Mouse (Mus musculus): Measurements from ENCODE around the gene Il4. TPM values are rescaled to one million over a fixed set of nuclear protein-coding genes. Genes with fewer than 3 reads are reported as not detected.
A peak's percentile ranks its signal among the peaks of the same experiment; 100 is the strongest.

The Il4 gene
- total and polyA plus RNA-seq, 2 experiments from 2014 or later, result 4.9 TPM; not detected in 1

- Histone ChIP-seq H3K4me3 (ENCODE audit: low read depth, low read length) (no peak overlapping the region), H3K4me2 (ENCODE audit: low read depth, low read length, poor library complexity, severe bottlenecking) (no peak overlapping the region), H3K27me3 (ENCODE audit: insufficient read depth, low read length) (no peaks in the 10 kb centered on the region), H3K36me3 (ENCODE audit: insufficient read depth, low read length) (peaks cover 68% of the 10 kb centered on the region), H3K9ac (replicated peaks; ENCODE audit: low read length, poor library complexity, severe bottlenecking) (no peak overlapping the region), H3K27ac (ENCODE audit: low read depth, low read length) (no peak overlapping the region), H3K4me1 (ENCODE audit: insufficient read depth, low read length) (no peaks in the 10 kb centered on the region), H3K9me3 (ENCODE audit: low read length) (no peaks in the 10 kb centered on the region)
- DNase-seq (ENCODE audit: low spot score) (no peak), ATAC-seq (ENCODE audit: low FRiP score) (no peak)
- no peak for TF ChIP-seq CTCF (IDR thresholded peaks at IDR 0.05)
- 96% methylated on average over 5 of the region's 5 CpGs for WGBS
Observed at GRCm38 (mm10) chr11:53591116-53591515, 27.4 kb downstream of the Il4 start.

DNA sequence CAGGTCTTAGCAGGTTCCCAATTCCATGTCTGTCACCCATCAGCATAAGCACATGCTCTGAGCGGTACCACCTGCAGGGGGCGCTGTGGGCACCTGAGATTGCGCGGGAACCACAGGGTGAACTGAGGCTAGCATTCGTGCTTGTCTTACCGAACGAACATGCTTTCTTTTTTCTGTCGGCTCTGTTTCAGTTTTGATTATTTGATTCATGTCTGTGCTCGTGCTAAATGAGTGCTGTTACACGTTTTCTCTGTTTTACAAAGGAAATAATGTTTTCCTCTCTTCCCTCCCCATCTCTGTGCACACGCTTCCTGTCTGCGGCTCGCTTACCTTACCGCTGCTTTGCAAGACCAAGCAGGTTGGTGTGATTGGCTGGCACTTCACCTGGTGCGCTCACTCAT lies 28.1 kb downstream of the Il4 start:
- ATAC-seq (ENCODE audit: low FRiP score) (no peak), DNase-seq (ENCODE audit: low spot score) (no peak)
- Histone ChIP-seq H3K4me1 (ENCODE audit: insufficient read depth, low read length) (no peaks in the 10 kb centered on the region), H3K9me3 (ENCODE audit: low read length) (no peaks in the 10 kb centered on the region), H3K4me3 (ENCODE audit: low read depth, low read length) (no peak overlapping the region), H3K36me3 (ENCODE audit: insufficient read depth, low read length) (peaks cover 69% of the 10 kb centered on the region), H3K27ac (ENCODE audit: low read depth, low read length) (no peak overlapping the region), H3K9ac (replicated peaks; ENCODE audit: low read length, poor library complexity, severe bottlenecking) (no peak overlapping the region), H3K27me3 (ENCODE audit: insufficient read depth, low read length) (no peaks in the 10 kb centered on the region), H3K4me2 (ENCODE audit: low read depth, low read length, poor library complexity, severe bottlenecking) (no peak overlapping the region)
- peak; percentile 72 for TF ChIP-seq CTCF (IDR thresholded peaks at IDR 0.05)
- 47% methylated on average over 15 of the region's 15 CpGs for WGBS

- no peak overlapping the region for H3K4me3 ChIP-seq (ENCODE audit: low read depth, low read length)
- H3K9ac ChIP-seq (replicated peaks; ENCODE audit: low read length, poor library complexity, severe bottlenecking), result no peak overlapping the region
- TF ChIP-seq CTCF (IDR thresholded peaks at IDR 0.05), result no peak
- H3K27me3 ChIP-seq (ENCODE audit: insufficient read depth, low read length), result no peaks in the 10 kb centered on the region
- ATAC-seq (ENCODE audit: low FRiP score) (no peak), DNase-seq (ENCODE audit: low spot score) (no peak)
- WGBS, result 81% methylated on average over 8 of the region's 8 CpGs
- H3K9me3 ChIP-seq (ENCODE audit: low read length), result no peaks in the 10 kb centered on the region
- peaks cover 65% of the 10 kb centered on the region for H3K36me3 ChIP-seq (ENCODE audit: insufficient read depth, low read length)
- H3K4me1 ChIP-seq (ENCODE audit: insufficient read depth, low read length), result no peaks in the 10 kb centered on the region
- no peak overlapping the region for H3K27ac ChIP-seq (ENCODE audit: low read depth, low read length)
- H3K4me2 ChIP-seq (ENCODE audit: low read depth, low read length, poor library complexity, severe bottlenecking), result no peak overlapping the region
Observed at GRCm38 (mm10) chr11:53588279-53588678, 30.2 kb downstream of the Il4 start.

DNA sequence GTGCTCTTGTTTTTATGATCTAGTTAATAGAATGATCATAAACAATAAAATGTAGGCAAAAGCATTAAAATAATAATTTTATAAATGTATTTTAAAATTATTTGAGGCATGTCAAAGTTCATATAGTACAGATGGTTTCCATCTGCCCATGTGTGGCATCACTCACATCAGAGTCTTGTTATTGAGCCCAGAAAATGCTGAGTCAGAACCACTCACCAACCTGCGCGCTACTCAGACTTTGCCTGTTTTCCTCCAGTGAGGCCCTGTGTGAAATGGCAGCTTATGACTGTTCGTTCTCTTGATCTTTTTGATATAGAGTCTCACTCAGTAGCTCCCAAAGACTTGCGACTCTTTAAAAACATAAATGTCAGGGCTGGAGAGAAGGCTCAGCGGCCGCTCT lies 33.0 kb downstream of the Il4 start:
- Histone ChIP-seq H3K9ac (replicated peaks; ENCODE audit: low read length, poor library complexity, severe bottlenecking) (no peak overlapping the region), H3K27ac (ENCODE audit: low read depth, low read length) (no peak overlapping the region), H3K4me3 (ENCODE audit: low read depth, low read length) (no peak overlapping the region), H3K4me1 (ENCODE audit: insufficient read depth, low read length) (no peaks in the 10 kb centered on the region), H3K36me3 (ENCODE audit: insufficient read depth, low read length) (peaks cover 53% of the 10 kb centered on the region), H3K4me2 (ENCODE audit: low read depth, low read length, poor library complexity, severe bottlenecking) (no peak overlapping the region), H3K27me3 (ENCODE audit: insufficient read depth, low read length) (no peaks in the 10 kb centered on the region), H3K9me3 (ENCODE audit: low read length) (no peaks in the 10 kb centered on the region)
- no peak for TF ChIP-seq CTCF (IDR thresholded peaks at IDR 0.05)
- WGBS, result 93% methylated on average over 6 of the region's 6 CpGs
- no peak for ATAC-seq (ENCODE audit: low FRiP score)
- no peak for DNase-seq (ENCODE audit: low spot score)

DNA sequence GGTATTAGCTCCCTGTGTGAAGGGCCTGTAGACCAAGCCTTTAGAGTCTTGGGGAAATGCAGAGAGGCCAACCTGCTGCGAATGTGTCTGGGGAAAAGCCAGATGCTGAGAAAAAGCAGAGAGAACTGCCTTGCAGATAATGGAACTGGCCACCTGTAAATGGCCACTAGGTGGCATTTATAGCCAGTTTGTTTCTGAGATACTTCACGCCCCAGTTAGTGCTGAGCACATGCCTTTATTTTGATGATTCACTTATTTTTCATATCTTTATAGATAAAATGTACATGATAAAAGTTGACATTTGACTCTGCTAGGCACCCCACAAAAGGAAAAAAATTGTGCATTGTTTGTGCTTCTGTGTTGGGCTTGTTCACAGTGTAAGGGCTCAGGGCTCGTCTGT lies 33.6 kb downstream of the Il4 start:
- peaks cover 54% of the 10 kb centered on the region for H3K36me3 ChIP-seq (ENCODE audit: insufficient read depth, low read length)
- H3K4me3 ChIP-seq (ENCODE audit: low read depth, low read length), result no peak overlapping the region
- no peaks in the 10 kb centered on the region for H3K9me3 ChIP-seq (ENCODE audit: low read length)
- no peak overlapping the region for H3K9ac ChIP-seq (replicated peaks; ENCODE audit: low read length, poor library complexity, severe bottlenecking)
- no peak overlapping the region for H3K27ac ChIP-seq (ENCODE audit: low read depth, low read length)
- no peaks in the 10 kb centered on the region for H3K27me3 ChIP-seq (ENCODE audit: insufficient read depth, low read length)
- WGBS, result 48% methylated on average over 3 of the region's 3 CpGs
- H3K4me1 ChIP-seq (ENCODE audit: insufficient read depth, low read length), result no peaks in the 10 kb centered on the region
- TF ChIP-seq CTCF (IDR thresholded peaks at IDR 0.05), result peak; percentile 84
- no peak overlapping the region for H3K4me2 ChIP-seq (ENCODE audit: low read depth, low read length, poor library complexity, severe bottlenecking)
- ATAC-seq (ENCODE audit: low FRiP score) (no peak), DNase-seq (ENCODE audit: low spot score) (peak; percentile 70)

DNA sequence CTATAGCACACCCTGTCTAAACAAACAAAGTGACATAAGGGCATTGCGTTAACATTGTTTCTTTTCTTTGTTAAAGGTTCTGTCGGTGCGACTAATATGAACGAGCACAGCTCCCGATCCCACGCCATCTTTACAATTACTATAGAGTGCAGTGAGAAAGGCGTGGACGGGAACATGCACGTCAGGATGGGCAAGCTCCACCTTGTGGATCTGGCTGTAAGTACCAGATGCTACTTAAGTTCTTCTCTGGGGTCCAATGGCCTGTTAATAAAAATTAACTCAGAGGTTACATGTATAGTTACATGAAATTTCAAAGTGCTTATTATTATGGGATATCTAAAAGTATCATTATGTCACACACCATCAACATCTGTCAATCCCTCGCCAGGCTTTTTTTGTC lies 35.3 kb downstream of the Il4 start:
- no peak for DNase-seq (ENCODE audit: low spot score)
- peaks cover 50% of the 10 kb centered on the region for H3K36me3 ChIP-seq (ENCODE audit: insufficient read depth, low read length)
- no peak overlapping the region for H3K27ac ChIP-seq (ENCODE audit: low read depth, low read length)
- H3K4me2 ChIP-seq (ENCODE audit: low read depth, low read length, poor library complexity, severe bottlenecking), result no peak overlapping the region
- no peak overlapping the region for H3K9ac ChIP-seq (replicated peaks; ENCODE audit: low read length, poor library complexity, severe bottlenecking)
- H3K4me1 ChIP-seq (ENCODE audit: insufficient read depth, low read length), result no peaks in the 10 kb centered on the region
- TF ChIP-seq CTCF (IDR thresholded peaks at IDR 0.05), result peak; percentile 53
- H3K4me3 ChIP-seq (ENCODE audit: low read depth, low read length), result no peak overlapping the region
- 65% methylated on average over 10 of the region's 10 CpGs for WGBS
- no peak for ATAC-seq (ENCODE audit: low FRiP score)
- H3K9me3 ChIP-seq (ENCODE audit: low read length), result no peaks in the 10 kb centered on the region
- no peaks in the 10 kb centered on the region for H3K27me3 ChIP-seq (ENCODE audit: insufficient read depth, low read length)

Data from midbrain, postnatal 0 days (tissue).